Mouse (Mus musculus) lung, postnatal 14 days (tissue): ENCODE results near the gene Gm5741.

Experiments used
- DNase-seq: peaks from one replicate; pipeline ENCODE4 v3.0.0; 2021

The Gm5741 gene

DNA sequence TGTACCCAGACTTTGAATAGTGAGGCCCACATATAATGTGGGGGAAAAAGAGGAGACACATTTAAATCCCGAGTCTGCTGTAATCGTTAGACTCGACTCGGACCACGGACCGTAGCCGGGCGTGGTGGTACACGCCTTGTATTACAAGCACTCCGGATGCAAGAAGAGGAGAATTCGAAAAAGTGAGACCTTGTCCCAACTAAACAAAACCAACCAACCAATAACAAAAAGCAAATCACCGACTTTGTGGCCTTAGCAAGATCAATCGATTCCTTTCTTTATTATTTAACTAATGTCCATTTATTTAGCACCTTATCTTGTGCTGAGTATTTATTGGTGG is 40.3 kb downstream of the Gm5741 start:
- no peak for DNase-seq

DNA sequence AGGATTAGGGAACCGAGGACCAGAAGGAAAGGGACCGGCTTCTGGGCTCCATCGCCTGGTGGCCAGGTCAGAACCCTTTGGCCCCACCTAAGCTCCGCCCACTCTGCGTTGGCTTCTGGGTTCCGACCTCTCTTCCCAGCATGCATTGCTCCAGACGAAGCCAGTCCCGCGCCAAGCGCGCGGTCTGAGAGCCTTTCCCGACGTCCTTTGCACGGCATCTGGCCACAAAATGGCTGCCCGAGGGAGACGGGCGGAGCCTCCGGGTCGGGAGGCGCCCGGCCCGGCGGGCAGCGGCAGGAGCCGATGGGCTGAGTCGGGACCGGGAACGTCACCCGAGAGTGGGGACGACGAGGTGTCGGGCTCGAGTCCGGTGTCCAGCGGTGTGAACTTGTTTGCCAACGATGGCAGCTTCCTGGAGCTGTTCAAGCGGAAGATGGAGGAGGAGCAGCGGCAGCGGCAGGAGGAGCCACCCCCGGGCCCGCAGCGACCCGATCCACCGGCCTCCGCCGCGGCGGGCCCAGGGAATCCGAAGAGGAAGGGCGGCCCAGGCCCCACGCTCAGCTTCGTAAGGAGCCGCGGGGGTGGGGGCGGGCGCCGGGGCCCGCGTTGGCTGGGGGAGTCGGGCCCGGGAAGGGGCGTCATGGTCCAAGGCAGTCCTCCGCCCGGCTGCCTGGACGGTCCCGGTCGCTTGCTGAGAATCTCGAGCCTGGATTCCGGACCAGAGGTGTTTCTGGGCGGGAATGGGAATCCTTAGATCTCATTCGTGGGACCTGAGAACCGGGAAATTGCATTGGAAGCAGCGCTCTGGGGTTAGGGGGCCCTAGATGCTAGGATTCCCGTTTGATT is 40.9 kb downstream of the Gm5741 start, which contains the start of gene Trir:
TSS of gene Trir (plus strand) at position 154 of the 846 bp plus-strand sequence.
- DNase-seq: peak; percentile 98

DNA sequence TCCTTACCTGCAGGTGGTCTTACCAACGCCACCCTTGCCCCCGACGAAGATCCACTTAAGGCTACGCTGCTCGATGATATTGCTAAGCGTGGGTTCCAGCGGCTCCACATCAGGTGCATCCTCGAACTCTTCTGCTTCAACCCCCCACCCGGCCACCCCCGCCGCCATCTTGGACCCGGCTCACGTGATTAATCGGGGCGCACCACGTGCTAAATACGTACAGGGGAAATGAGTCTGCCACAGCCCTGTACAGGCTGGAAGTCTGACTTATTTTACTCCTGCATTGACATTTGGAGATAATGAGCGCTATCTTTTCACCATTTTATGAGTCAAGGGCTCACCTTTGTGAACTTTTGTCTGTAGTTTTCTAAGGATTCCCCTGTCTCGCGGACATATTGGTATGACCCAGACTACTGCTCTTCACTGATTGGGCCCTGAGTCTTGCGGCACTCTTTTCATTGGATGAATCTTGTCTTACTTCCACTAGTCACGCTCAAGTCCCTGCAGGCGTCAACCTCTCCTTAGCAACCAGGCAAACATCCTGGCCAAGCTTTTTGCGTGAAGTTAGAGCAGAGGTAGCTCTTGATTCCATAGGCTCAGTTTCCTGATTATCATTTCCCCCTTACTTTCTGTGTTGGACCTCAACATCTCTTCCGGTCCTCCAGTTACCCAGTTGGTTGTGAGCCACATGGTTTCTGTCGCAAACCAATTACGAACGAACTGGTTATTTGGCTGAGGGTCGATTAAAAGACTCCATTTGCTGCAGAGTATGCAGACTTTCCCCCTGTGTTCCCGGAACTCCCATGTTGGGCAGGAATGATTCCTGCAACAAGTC is 42.5 kb downstream of the Gm5741 start, which contains the start of gene Asna1:
TSS of gene Asna1 (minus strand) at position 184 of the 835 bp plus-strand sequence.
- DNase-seq: peak; percentile 81

DNA sequence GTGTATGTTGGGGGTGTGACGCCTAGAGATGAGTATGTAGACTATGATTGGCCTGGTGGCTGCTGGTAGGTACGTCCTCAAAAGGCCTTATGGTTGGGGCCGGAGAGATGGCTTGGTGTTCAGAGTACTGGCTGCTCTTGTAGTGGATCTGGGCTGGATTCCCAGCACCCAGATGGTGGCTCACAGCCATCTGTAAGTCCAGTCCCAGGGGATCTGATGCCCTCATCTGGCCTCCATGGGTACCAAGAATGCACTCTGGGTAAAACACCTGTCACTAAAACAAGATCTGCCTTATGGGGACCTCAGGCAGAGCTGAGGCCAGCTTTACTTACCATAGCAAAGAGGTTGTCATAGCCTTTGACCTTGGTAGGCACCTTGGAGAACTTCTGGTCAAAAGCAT is 43.9 kb downstream of the Gm5741 start:
- DNase-seq: no peak

DNA sequence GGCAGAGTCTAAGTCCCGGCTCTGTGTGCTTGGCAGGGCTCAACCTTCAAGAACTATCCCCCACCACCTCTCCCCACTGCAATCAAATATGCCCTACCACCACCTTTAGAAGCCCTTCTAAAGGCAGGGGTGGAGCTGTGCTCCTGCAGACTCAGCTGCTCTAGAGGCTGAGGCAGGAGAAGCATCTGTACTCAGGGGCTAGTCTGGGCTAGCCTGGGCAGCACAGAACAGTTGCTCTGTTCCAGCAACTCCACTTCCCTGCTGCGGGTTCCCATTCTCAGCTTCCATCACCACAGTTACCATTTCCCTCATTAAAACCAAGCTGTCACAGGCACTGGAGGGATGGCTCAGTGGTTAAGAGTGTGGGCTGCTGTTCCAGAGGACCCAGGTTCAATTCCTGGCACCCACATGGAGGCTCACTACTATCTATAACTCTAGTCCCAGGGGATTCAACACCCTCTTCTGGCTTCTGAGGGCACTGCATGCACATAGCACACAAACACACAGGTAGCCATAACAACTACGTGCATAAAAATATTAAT is 46.2 kb downstream of the Gm5741 start:
- DNase-seq: no peak
